Mouse (Mus musculus): ENCODE measurements around the gene Gm5868.
"Not testable (repeated sequence)": the region's sequence is repeated elsewhere in the genome, so short reads cannot be mapped to it uniquely, and the experiment has no call there.

- not testable (repeated sequence) for TF ChIP-seq GATA1 (IDR thresholded peaks at IDR 0.05; ENCODE audit: borderline replicate concordance, low read length); FLI1 (IDR thresholded peaks at IDR 0.05; ENCODE audit: low read length)
Measured at GRCm38 (mm10) chr5:72580088-72580969, 7.0 kb downstream of the Gm5868 start.
